Mouse (Mus musculus) 416B (cell line): Measurements from ENCODE around the gene Xndc1.
"Not testable (repeated sequence)": the region's sequence is repeated elsewhere in the genome, so short reads cannot be mapped to it uniquely, and the experiment has no call there.

ENCODE experiments used
- DNase-seq: peaks from one replicate; pipeline ENCODE4 v3.0.0; 2011; ENCODE audit warnings: low read depth

Gene Xndc1

GRCm38 (mm10) chr7:102065046-102065891 is at the start of gene Xndc1, which contains the start of the genes Rnf121 and Xntrpc:
Gene Xndc1 (plus strand): TSS chr7:102065511.
Gene Rnf121 (minus strand): TSS chr7:102065469.
Gene Xntrpc (plus strand): TSS chr7:102065713.
- DNase-seq, result peak; percentile 97

- DNase-seq, result peak; percentile 47
Observed at GRCm38 (mm10) chr7:102016936-102017335, 48.4 kb upstream of the Xndc1 start.

GRCm38 (mm10) chr7:102017452-102017851 is 47.9 kb upstream of the Xndc1 start:
- DNase-seq, result peak; percentile 34

GRCm38 (mm10) chr7:102018034-102018433 is 47.3 kb upstream of the Xndc1 start:
- no peak for DNase-seq

- DNase-seq, result no peak
Observed at GRCm38 (mm10) chr7:102018590-102018989, 46.7 kb upstream of the Xndc1 start, which contains the start of gene Il18bp. Gene Il18bp (minus strand): TSS chr7:102018690.

GRCm38 (mm10) chr7:102019362-102019761 is 45.9 kb upstream of the Xndc1 start:
- DNase-seq, result peak; percentile 61

GRCm38 (mm10) chr7:102020934-102021333 is 44.4 kb upstream of the Xndc1 start:
- DNase-seq, result not testable (repeated sequence)

GRCm38 (mm10) chr7:102023821-102024220 is 41.5 kb upstream of the Xndc1 start:
- no peak for DNase-seq

GRCm38 (mm10) chr7:102025187-102026119 is 39.9 kb upstream of the Xndc1 start:
- DNase-seq, result peak; percentile 46

GRCm38 (mm10) chr7:102034904-102035303 is 30.4 kb upstream of the Xndc1 start:
- DNase-seq, result peak; percentile 56

- DNase-seq, result no peak
Observed at GRCm38 (mm10) chr7:102035534-102035933, 29.8 kb upstream of the Xndc1 start.

- no peak for DNase-seq
Observed at GRCm38 (mm10) chr7:102037318-102037717, 28.0 kb upstream of the Xndc1 start.

- DNase-seq, result no peak
Observed at GRCm38 (mm10) chr7:102042314-102042713, 23.0 kb upstream of the Xndc1 start.

- DNase-seq, result peak; percentile 56
Observed at GRCm38 (mm10) chr7:102048524-102048923, 16.8 kb upstream of the Xndc1 start.

- DNase-seq, result no peak
Observed at GRCm38 (mm10) chr7:102061353-102061752, 4.0 kb upstream of the Xndc1 start.

- no peak for DNase-seq
Observed at GRCm38 (mm10) chr7:102062203-102062602, 3.1 kb upstream of the Xndc1 start.

- peak; percentile 78 for DNase-seq
Observed at GRCm38 (mm10) chr7:102063891-102064290, 1.4 kb upstream of the Xndc1 start.

GRCm38 (mm10) chr7:102064655-102065045 is 661 bp upstream of the Xndc1 start:
- peak; percentile 10 for DNase-seq

GRCm38 (mm10) chr7:102066363-102066762 is 1.1 kb downstream of the Xndc1 start:
- DNase-seq, result peak; percentile 26

- peak; percentile 69 for DNase-seq
Observed at GRCm38 (mm10) chr7:102076714-102077296, 11.5 kb downstream of the Xndc1 start.

- peak; percentile 54 for DNase-seq
Observed at GRCm38 (mm10) chr7:102078517-102078916, 13.2 kb downstream of the Xndc1 start.

GRCm38 (mm10) chr7:102080311-102080710 is 15.0 kb downstream of the Xndc1 start:
- DNase-seq, result no peak
